Mouse (Mus musculus): ENCODE results near the gene Ccdc88c.

DNA sequence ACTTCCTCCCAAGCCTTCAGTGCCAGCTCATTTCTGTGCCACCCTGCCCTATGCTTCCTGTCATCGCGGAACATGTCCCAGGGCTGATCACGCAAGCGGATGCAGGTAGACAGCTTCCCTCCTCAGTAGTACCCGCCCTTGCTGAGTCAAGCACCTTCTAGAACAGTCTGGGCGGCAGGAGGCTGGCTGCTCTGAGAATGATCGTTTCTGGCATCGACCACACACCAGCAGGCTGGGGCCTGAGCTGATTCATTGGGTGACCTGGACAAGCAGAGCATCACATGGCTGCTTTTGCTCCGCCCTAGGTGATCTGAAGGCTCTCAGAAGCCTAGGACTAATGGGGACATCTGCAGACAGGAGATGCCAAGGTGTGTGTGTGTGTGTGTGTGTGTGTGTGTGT, 125.1 kb downstream of the Ccdc88c start:
- TF ChIP-seq CTCF (IDR thresholded peaks at IDR 0.05; ENCODE audit: control insufficient read depth, insufficient read depth, insufficient replicate concordance, low read depth, low read length): no peak
- no peak for TF ChIP-seq POLR2A (IDR thresholded peaks at IDR 0.05; ENCODE audit: control insufficient read depth, low read depth, low read length)

All from testis, adult 2 months (tissue).